Comparison of ENCODE assay signal across 11 mouse cellular contexts in the genomic region with DNA sequence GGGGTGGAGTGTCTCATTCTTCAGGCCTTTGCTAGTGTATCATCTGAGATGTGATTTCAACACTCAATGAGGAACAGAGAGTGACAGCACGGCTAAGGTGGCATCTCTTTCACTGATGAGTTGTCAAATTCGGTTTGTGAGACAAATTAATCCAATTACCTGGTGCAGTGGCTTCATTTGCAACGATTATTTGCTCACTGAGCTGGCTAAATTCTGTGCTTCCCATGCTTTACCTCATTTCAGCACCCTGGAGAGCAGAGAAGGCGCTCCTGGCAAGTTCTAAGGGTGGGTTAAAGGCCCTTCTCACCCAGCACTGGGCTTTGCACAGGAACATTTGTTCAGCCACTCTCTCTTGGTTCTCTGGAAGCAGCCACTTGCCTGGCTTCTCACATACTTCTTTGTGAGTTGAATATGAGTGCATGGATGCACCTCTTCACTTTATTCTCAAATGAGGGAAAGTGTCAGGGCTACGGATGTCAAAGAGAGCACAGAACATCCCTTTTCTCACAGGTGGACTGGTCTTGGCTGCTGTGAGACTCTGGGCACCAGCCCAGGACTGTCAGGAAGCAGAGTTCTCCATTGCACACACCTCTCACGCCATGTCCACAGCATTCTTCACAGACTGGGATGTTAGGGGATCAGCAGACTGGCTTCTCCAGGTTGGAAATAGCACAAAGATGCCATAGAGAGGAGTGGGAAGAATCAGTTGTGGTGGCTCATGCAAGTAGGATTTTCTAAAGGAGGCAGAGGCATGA.
DNase-seq lines count a peak whose midpoint lies in the region; ATAC-seq lines count a peak whose summit lies in the region.
"Had no signal": no experiment of that assay in that cellular context is flagged by ENCODE, and none has a peak within 500 bp of the region (broad histone marks: within the 10 kb centered on the region; RNA-seq: fewer than 3 reads in every experiment).

No protein-coding gene starts in this region.

- DNase-seq in adrenal gland, postnatal 25 days, result peak; percentile 3
- DNase-seq in adrenal gland, adult 8-10 months, result no peak
- DNase-seq in left cerebral cortex, postnatal 4 days, result peak; percentile 24
- no peak for DNase-seq in left cerebral cortex, adult 8-10 months (ENCODE audit: low spot score in 2 of 2)
- DNase-seq in ZHBTc4 (ENCODE audit: low read depth, low spot score), result peak; percentile 67
- peak; percentile 73 for DNase-seq in limb, embryonic 11.5 days (ENCODE audit: low spot score)
- no peak for DNase-seq in right cerebral cortex, adult 18-20 months
- no peak for DNase-seq in left cerebral cortex, postnatal 10 days (ENCODE audit: extremely low spot score in 1 of 2, low spot score in 2 of 2)

- H3K4me3 ChIP-seq in limb, embryonic 11.5 days (ENCODE audit: low read depth, low read length), result no peak overlapping the region
- H3K4me3 ChIP-seq: layer of hippocampus, adult 2 months; liver, embryonic 15.5 days had no signal

- H3K27ac ChIP-seq in limb, embryonic 11.5 days (replicated peaks; ENCODE audit: low read depth, low read length), result no peak overlapping the region
- H3K27ac ChIP-seq: layer of hippocampus, adult 2 months; liver, embryonic 15.5 days had no signal

- intact Hi-C loops in left cerebral cortex, postnatal 4 days (cut with DNase I), result no loop called here
- intact Hi-C loops in left cerebral cortex, postnatal 10 days (cut with DNase I), result no loop called here

- no peak overlapping the region for H3K4me2 ChIP-seq in limb, embryonic 11.5 days (ENCODE audit: low read depth, severe bottlenecking)
- H3K4me2 ChIP-seq: heart, embryonic 11.5 days; liver, embryonic 15.5 days had no signal

- ATAC-seq in limb, embryonic 11.5 days (ENCODE audit: insufficient number of reproducible peaks, low FRiP score, low TSS enrichment, low read depth), result no peak

- no peaks in the 10 kb centered on the region for H3K9me3 ChIP-seq in limb, embryonic 11.5 days (ENCODE audit: control insufficient read depth, low read length)
- H3K9me3 ChIP-seq: liver, embryonic 15.5 days had no signal

- no peaks in the 10 kb centered on the region for H3K4me1 ChIP-seq in limb, embryonic 11.5 days (ENCODE audit: control insufficient read depth, insufficient read depth, low read length)
- H3K4me1 ChIP-seq: liver, embryonic 15.5 days had no signal

- H3K36me3 ChIP-seq in limb, embryonic 11.5 days (ENCODE audit: control insufficient read depth, insufficient read depth, low read length), result no peaks in the 10 kb centered on the region
- H3K36me3 ChIP-seq: liver, embryonic 15.5 days had no signal

- H3K27me3 ChIP-seq in limb, embryonic 11.5 days (ENCODE audit: control insufficient read depth, insufficient read depth, low read length), result no peaks in the 10 kb centered on the region
- H3K27me3 ChIP-seq: liver, embryonic 15.5 days had no signal

- 40% methylated on average over 6 of the region's 6 CpGs for WGBS in limb, embryonic 11.5 days

- no peak overlapping the region for H3K9ac ChIP-seq in limb, embryonic 11.5 days (ENCODE audit: low read length)
- H3K9ac ChIP-seq: liver, embryonic 15.5 days had no signal

Comparison
In these comparisons a context has a peak if more than half of its experiments do, and no peak if none do; other contexts are left out.
1. DNase-seq: peak in adrenal gland, postnatal 25 days (single experiment), left cerebral cortex, postnatal 4 days (single experiment), ZHBTc4 (single experiment) and limb, embryonic 11.5 days (single experiment); none in adrenal gland, adult 8-10 months (single experiment), left cerebral cortex, adult 8-10 months (0 of 2), right cerebral cortex, adult 18-20 months (single experiment) and left cerebral cortex, postnatal 10 days (0 of 2).